8 mouse cellular contexts compared by ENCODE assay signal in genomic region chr16:10879467-10879866, GRCm38 (mm10). TPM values are rescaled to one million over a fixed set of nuclear protein-coding genes. Genes with fewer than 3 reads are reported as not detected.
DNase-seq lines count a peak whose midpoint lies in the region; ATAC-seq lines count a peak whose summit lies in the region.

No protein-coding gene starts in this region.

- no peaks in the 10 kb centered on the region for H3K27me3 ChIP-seq in midbrain, embryonic 13.5 days
- no peaks in the 10 kb centered on the region for H3K27me3 ChIP-seq in stomach, embryonic 15.5 days (replicated peaks)

- no peaks in the 10 kb centered on the region for H3K9me3 ChIP-seq in midbrain, embryonic 13.5 days
- no peaks in the 10 kb centered on the region for H3K9me3 ChIP-seq in stomach, embryonic 15.5 days

- H3K4me2 ChIP-seq in midbrain, embryonic 13.5 days (replicated peaks) = no peak overlapping the region
- no peak overlapping the region for H3K4me2 ChIP-seq in stomach, embryonic 15.5 days

- H3K4me3 ChIP-seq in midbrain, embryonic 13.5 days (replicated peaks) = no peak overlapping the region
- H3K4me3 ChIP-seq in stomach, embryonic 15.5 days (replicated peaks) = no peak overlapping the region

- 0 out of 2 replicates have a peak, but pooled peaks have one; percentile 62 for ATAC-seq in erythroblast, adult 5-6 weeks (replicated peaks; ENCODE audit: low FRiP score, poor library complexity, severe bottlenecking)
- peak; percentile 43; the same call in 1 of the 2 replicates for ATAC-seq in midbrain, embryonic 13.5 days
- peak; percentile 21; the same call in 1 of the 2 replicates for ATAC-seq in stomach, embryonic 15.5 days (ENCODE audit: insufficient read depth, low FRiP score, low read depth)

- DNase-seq in ovary, postnatal 14 days (ENCODE audit: low spot score) = peak; percentile 58
- no peak for DNase-seq in ovary, postnatal 10 days (ENCODE audit: low spot score)
- DNase-seq in adrenal gland, adult 18-20 months (ENCODE audit: low spot score in 2 of 2) = peak; percentile 63 to 69
- peak; percentile 56 for DNase-seq in hindlimb bud, embryonic 11.5 days (ENCODE audit: extremely low spot score, low read depth, low spot score)
- DNase-seq in left cerebral cortex, postnatal 14 days (ENCODE audit: low spot score in 2 of 2) = peak; percentile 57 to 78

- intact Hi-C loops in left cerebral cortex, postnatal 14 days (cut with DNase I) = loop anchor here (5.0 to 10.0 kb wide), 2 partner anchors 68 to 295 kb away; partner anchors contain the start of gene Zc3h7a

- H3K9ac ChIP-seq in midbrain, embryonic 13.5 days (replicated peaks) = no peak overlapping the region
- no peak overlapping the region for H3K9ac ChIP-seq in stomach, embryonic 15.5 days

- 100% methylated on average over 1 of the region's 1 CpGs for WGBS in midbrain, embryonic 13.5 days
- WGBS in stomach, embryonic 15.5 days = 100% methylated on average over 1 of the region's 1 CpGs

- H3K4me1 ChIP-seq in midbrain, embryonic 13.5 days (replicated peaks) = 0 out of 2 replicates have a peak, but pooled peaks cover 2% of the 10 kb centered on the region
- peaks cover 9% of the 10 kb centered on the region; the same call in 1 of the 2 replicates for H3K4me1 ChIP-seq in stomach, embryonic 15.5 days

- H3K27ac ChIP-seq in midbrain, embryonic 13.5 days = no peak overlapping the region
- H3K27ac ChIP-seq in stomach, embryonic 15.5 days = no peak overlapping the region

- no peaks in the 10 kb centered on the region for H3K36me3 ChIP-seq in midbrain, embryonic 13.5 days
- H3K36me3 ChIP-seq in stomach, embryonic 15.5 days = no peaks in the 10 kb centered on the region

RNA-seq across cellular contexts. Expression of gene Rmi2, which starts 44.6 kb away (rescaled TPM):
- total RNA-seq in adrenal gland, adult 18-20 months (2021) = under 1 TPM; 0.51 to 0.56 TPM
- total RNA-seq in erythroblast, adult 5-6 weeks (2015; ENCODE audit: low replicate concordance) = 0.96 and 3.8 TPM in 2 replicates
- 1.3 and 2.1 TPM in 2 replicates for total RNA-seq in erythroblast, adult 5-6 weeks (2017; ENCODE audit: low replicate concordance)
- under 1 TPM; 0.19 to 0.40 TPM for total RNA-seq in left cerebral cortex, postnatal 14 days (2021)
- polyA plus RNA-seq in midbrain, embryonic 13.5 days (2015; fragmentation: Nextera tagmentation; extraction: Ambion mirVana) = 0.68 and 1.0 TPM in 2 replicates
- polyA plus RNA-seq in stomach, embryonic 15.5 days (2015; fragmentation: Nextera tagmentation; extraction: Ambion mirVana) = 3.4 and 3.7 TPM in 2 replicates
